Comparison of ENCODE assay signal across 22 mouse cellular contexts in genomic region chr12:87338082-87338481, GRCm38 (mm10). TPM values are rescaled to one million over a fixed set of nuclear protein-coding genes. Genes with fewer than 3 reads are reported as not detected.
DNase-seq lines count a peak whose midpoint lies in the region; TF ChIP-seq lines count a peak whose summit lies in the region.
"Had no signal": no experiment of that assay in that cellular context is flagged by ENCODE, and none has a peak within 500 bp of the region (broad histone marks: within the 10 kb centered on the region; RNA-seq: fewer than 3 reads in every experiment).

No protein-coding gene starts in this region.

- 90% methylated on average over 4 of the region's 4 CpGs for whole genome bisulfite sequencing in heart, adult 2 months

- no peak overlapping the region for H3K9ac ChIP-seq in heart, adult 2 months (ENCODE audit: low read depth, low read length)
- H3K9ac ChIP-seq: embryonic facial prominence, embryonic 13.5 days; embryonic facial prominence, embryonic 15.5 days; forebrain, embryonic 12.5 days had no signal

- H3K27ac ChIP-seq in heart, adult 2 months = no peak overlapping the region
- H3K27ac ChIP-seq: embryonic facial prominence, embryonic 13.5 days; embryonic facial prominence, embryonic 15.5 days; forebrain, embryonic 10.5 days; forebrain, embryonic 12.5 days had no signal

- H3K4me3 ChIP-seq in heart, adult 2 months = no peak overlapping the region
- H3K4me3 ChIP-seq: embryonic facial prominence, embryonic 13.5 days; embryonic facial prominence, embryonic 15.5 days; erythroblast, embryonic 14.5 days; forebrain, embryonic 10.5 days; forebrain, embryonic 12.5 days had no signal

- no peaks in the 10 kb centered on the region for H3K79me2 ChIP-seq in heart, adult 2 months (replicated peaks; ENCODE audit: control insufficient read depth, insufficient read depth, low read length)

- TF ChIP-seq EP300 in heart, adult 2 months (IDR thresholded peaks at IDR 0.05; ENCODE audit: insufficient read depth, low read depth, low read length) = no peak

- intact Hi-C loops in heart, adult 2 months (cut with DNase I) = loop anchor here (10.0 kb wide), 1 partner anchor 573 kb away; no protein-coding TSS in a partner anchor

- no peak for TF ChIP-seq CTCF in heart, adult 2 months (IDR thresholded peaks at IDR 0.05)

- H3K27me3 ChIP-seq in heart, adult 2 months (ENCODE audit: control insufficient read depth, insufficient read depth, low read length) = no peaks in the 10 kb centered on the region
- H3K27me3 ChIP-seq: embryonic facial prominence, embryonic 13.5 days; embryonic facial prominence, embryonic 15.5 days; forebrain, embryonic 12.5 days had no signal

- no peak for TF ChIP-seq POLR2A in heart, adult 2 months (IDR thresholded peaks at IDR 0.05; ENCODE audit: insufficient read depth, low read depth, low read length)

- peaks cover 2% of the 10 kb centered on the region; the same call in 1 of the 2 replicates for H3K36me3 ChIP-seq in heart, adult 2 months (ENCODE audit: control insufficient read depth, insufficient read depth, low read length)
- H3K36me3 ChIP-seq: forebrain, embryonic 12.5 days had no signal

- peak; percentile 30 for DNase-seq in heart, adult 11 months
- no peak for DNase-seq in heart, adult 2 months
- DNase-seq in 416B (ENCODE audit: low read depth) = peak; percentile 17
- peak; percentile 77 for DNase-seq in yolk sac, embryonic 10.5 days (ENCODE audit: low spot score)
- no peak for DNase-seq in kidney, postnatal 25 days
- DNase-seq: adrenal gland, adult 2 months; adrenal gland, postnatal 10 days; adrenal gland, postnatal 25 days; cerebellum, adult 11 months; cerebellum, adult 18-20 months; cerebellum, adult 8-10 months; cerebellum, adult 9-11 months; cerebellum, postnatal 14 days; cerebellum, postnatal 36 days; embryo, embryonic 11 days had no signal

- no peaks in the 10 kb centered on the region for H3K4me1 ChIP-seq in heart, adult 2 months (ENCODE audit: control insufficient read depth, insufficient read depth, low read length)
- H3K4me1 ChIP-seq: embryonic facial prominence, embryonic 13.5 days; embryonic facial prominence, embryonic 15.5 days; forebrain, embryonic 10.5 days; forebrain, embryonic 12.5 days had no signal

RNA-seq across cellular contexts. Expression of gene Ism2, which starts 38.6 kb away (rescaled TPM):
- total RNA-seq in heart, adult 2 months (2021) = not detected
- polyA plus RNA-seq in heart, adult 2 months (2012; rRNA removed) = 0.09 and 0.18 TPM in 2 replicates
- total RNA-seq: adrenal gland, adult 2 months; adrenal gland, postnatal 25 days; common myeloid progenitor, adult 5-6 weeks; MEL had no signal
- polyA plus RNA-seq: erythroblast, embryonic 14.5 days had no signal

RNA-seq across cellular contexts. Expression of gene Sptlc2, which starts 50.1 kb away (rescaled TPM):
- 10 to 100 TPM; 21.1 to 23.1 TPM for total RNA-seq in heart, adult 2 months (2021)
- 5.0 and 9.8 TPM in 2 replicates for polyA plus RNA-seq in heart, adult 2 months (2012; rRNA removed)

Comparison
In these comparisons a context has a peak if more than half of its experiments do, and no peak if none do; other contexts are left out.
1. DNase-seq: peak in heart, adult 11 months (single experiment), 416B (single experiment) and yolk sac, embryonic 10.5 days (single experiment); none in heart, adult 2 months (0 of 2) and kidney, postnatal 25 days (0 of 2).